Mouse (Mus musculus) hindbrain, embryonic 13.5 days (tissue): ENCODE measurements around the gene Colgalt2. TPM values are rescaled to one million over a fixed set of nuclear protein-coding genes. Genes with fewer than 3 reads are reported as not detected.
"Not testable (repeated sequence)": the region's sequence is repeated elsewhere in the genome, so short reads cannot be mapped to it uniquely, and the experiment has no call there.

Source experiments
- ATAC-seq: fragments of 200-750 bp; cut with Nextera tagmentation; 2 replicates; pipeline ENCODE4 v1.8.0; 2017; ENCODE audit warnings: moderate TSS enrichment; ENCODE audit not compliant: low FRiP score
- H3K27ac ChIP-seq: fragments of 300-500 bp; sonication (generic); 2 replicates; pipeline ENCODE4 v1.5.1; 2015; ENCODE audit warnings: inconsistent platforms, mild to moderate bottlenecking, moderate library complexity
- H3K27me3 ChIP-seq: fragments of 300-500 bp; sonication (generic); 2 replicates; pipeline ENCODE4 v1.6.1; 2015; ENCODE audit warnings: mild to moderate bottlenecking, inconsistent platforms
- H3K36me3 ChIP-seq: fragments of 300-500 bp; sonication (generic); 2 replicates; pipeline ENCODE4 v1.6.1; 2015; ENCODE audit warnings: mild to moderate bottlenecking, inconsistent platforms
- H3K4me1 ChIP-seq: fragments of 300-500 bp; sonication (generic); replicated peaks from 2 replicates; pipeline ENCODE4 v1.6.1; 2015; ENCODE audit warnings: inconsistent platforms
- H3K4me2 ChIP-seq: fragments of 300-500 bp; sonication (generic); 2 replicates; pipeline ENCODE4 v1.6.1; 2015; ENCODE audit warnings: inconsistent platforms, mild to moderate bottlenecking, moderate library complexity
- H3K4me3 ChIP-seq: fragments of 300-500 bp; sonication (generic); 2 replicates; pipeline ENCODE4 v1.5.1; 2015; ENCODE audit warnings: mild to moderate bottlenecking, inconsistent platforms
- H3K9ac ChIP-seq: fragments of 300-500 bp; sonication (generic); 2 replicates; pipeline ENCODE4 v1.6.1; 2015; ENCODE audit warnings: mild to moderate bottlenecking, inconsistent platforms
- H3K9me3 ChIP-seq: fragments of 300-500 bp; sonication (generic); 2 replicates; pipeline ENCODE4 v1.6.1; 2016; ENCODE audit warnings: inconsistent platforms
- WGBS: fragments of 180-500 bp; shearing (Covaris S2); methylation state at CpG from one replicate; pipeline ENCODE4 v1.1.7; 2015; 5-methylcytosine and 5-hydroxymethylcytosine counted together
- polyA plus RNA-seq: library from polyadenylated mRNA; unstranded; fragments of >200 nt; fragmentation: Nextera tagmentation; extraction: Ambion mirVana; gene quantifications from 2 replicates; pipeline ENCODE4 v1.2.1, GENCODE M21; 2015

Colgalt2 gene
- polyA plus RNA-seq, 1 experiment from 2014 or later: 2.5 TPM

GRCm38 (mm10) chr1:152427912-152428581, 28.4 kb downstream of the Colgalt2 start:
- H3K27ac ChIP-seq: no peak overlapping the region
- no peaks in the 10 kb centered on the region for H3K27me3 ChIP-seq
- no peak for ATAC-seq
- H3K9ac ChIP-seq: no peak overlapping the region
- H3K4me2 ChIP-seq: no peak overlapping the region
- 81% methylated on average over 12 of the region's 12 CpGs for WGBS
- H3K4me3 ChIP-seq: no peak overlapping the region
- no peaks in the 10 kb centered on the region for H3K4me1 ChIP-seq
- H3K36me3 ChIP-seq: no peaks in the 10 kb centered on the region
- H3K9me3 ChIP-seq: no peaks in the 10 kb centered on the region

DNA sequence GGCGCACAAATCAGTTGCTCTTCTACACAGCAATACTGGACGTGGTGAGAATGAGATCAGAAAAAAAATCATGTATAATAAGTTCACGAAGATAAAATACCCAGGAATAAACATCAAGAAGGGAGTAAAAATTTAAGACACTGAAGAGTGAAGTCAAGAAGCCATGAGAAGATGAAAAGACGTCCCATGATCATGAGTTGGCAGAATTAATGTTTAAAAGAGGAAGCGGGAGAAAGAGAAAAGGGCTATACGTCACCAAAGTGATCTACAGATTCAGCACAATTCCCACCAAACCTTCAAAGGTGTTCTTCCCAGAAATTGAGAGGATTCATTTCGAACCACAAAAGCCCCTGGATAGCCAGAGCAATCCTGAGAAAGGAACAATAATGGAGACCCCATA, 30.2 kb downstream of the Colgalt2 start:
- WGBS: 90% methylated on average over 7 of the region's 7 CpGs
- Histone ChIP-seq H3K27me3 (no peaks in the 10 kb centered on the region), H3K4me2 (no peak overlapping the region), H3K4me3 (no peak overlapping the region), H3K4me1 (no peaks in the 10 kb centered on the region), H3K9ac (no peak overlapping the region), H3K36me3 (no peaks in the 10 kb centered on the region), H3K27ac (no peak overlapping the region), H3K9me3 (no peaks in the 10 kb centered on the region)
- no peak for ATAC-seq

- WGBS: 85% methylated on average over 4 of the region's 4 CpGs
- Histone ChIP-seq H3K36me3 (no peaks in the 10 kb centered on the region), H3K9me3 (no peaks in the 10 kb centered on the region), H3K9ac (no peak overlapping the region), H3K4me1 (no peaks in the 10 kb centered on the region), H3K4me2 (no peak overlapping the region), H3K4me3 (no peak overlapping the region), H3K27me3 (no peaks in the 10 kb centered on the region), H3K27ac (no peak overlapping the region)
- ATAC-seq: no peak
These were observed 34.5 kb downstream of the Colgalt2 start for GRCm38 (mm10) chr1:152434166-152434565.

DNA sequence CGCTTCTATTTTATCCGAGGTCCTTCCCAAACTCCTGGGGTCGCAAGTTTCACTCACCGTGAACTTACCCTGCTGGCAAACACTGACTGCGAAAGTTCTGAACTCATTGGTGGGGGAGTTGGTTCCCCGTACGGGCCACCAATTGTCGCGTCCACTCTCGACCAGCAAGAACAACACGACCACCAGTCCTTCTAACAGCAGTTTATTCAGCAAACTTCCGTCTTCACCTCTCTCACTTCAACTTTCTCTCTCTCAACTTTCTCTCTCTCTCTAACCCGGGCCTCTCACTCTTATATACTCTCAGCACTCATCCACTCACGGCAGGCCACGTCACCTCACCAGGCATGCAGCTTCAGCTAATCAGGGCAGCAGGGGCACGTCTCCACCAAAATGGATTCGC, 37.9 kb downstream of the Colgalt2 start:
- H3K4me3 ChIP-seq, ATAC-seq, H3K9me3 ChIP-seq, H3K4me2 ChIP-seq, H3K27ac ChIP-seq, H3K27me3 ChIP-seq, H3K9ac ChIP-seq, H3K4me1 ChIP-seq, H3K36me3 ChIP-seq: not testable (repeated sequence)
- 84% methylated on average over 17 of the region's 17 CpGs for WGBS

DNA sequence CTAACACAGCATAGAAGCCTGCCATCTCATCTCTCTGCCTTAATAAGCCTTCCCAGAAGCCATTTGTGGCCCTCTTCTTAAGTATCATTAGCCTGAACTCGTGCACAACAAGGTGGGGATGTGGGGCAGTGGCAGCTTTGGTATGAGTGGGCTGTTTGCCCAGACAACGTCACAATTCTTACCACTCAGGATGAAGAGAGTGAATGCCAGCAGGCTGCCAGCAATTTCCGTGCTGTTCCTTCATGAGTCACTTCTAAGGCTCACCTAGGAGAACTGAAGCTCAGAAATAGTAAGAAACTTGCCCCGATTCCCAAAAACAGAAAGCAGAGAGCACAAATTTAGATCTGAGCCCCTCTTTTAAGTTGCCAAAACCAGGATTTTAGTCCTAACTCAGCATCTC, 39.8 kb downstream of the Colgalt2 start:
- H3K4me1 ChIP-seq: no peaks in the 10 kb centered on the region
- H3K36me3 ChIP-seq: no peaks in the 10 kb centered on the region
- no peak for ATAC-seq
- WGBS: 72% methylated on average over 4 of the region's 4 CpGs
- no peaks in the 10 kb centered on the region for H3K9me3 ChIP-seq
- H3K4me3 ChIP-seq: no peak overlapping the region
- H3K9ac ChIP-seq: no peak overlapping the region
- H3K27ac ChIP-seq: no peak overlapping the region
- H3K27me3 ChIP-seq: no peaks in the 10 kb centered on the region
- H3K4me2 ChIP-seq: no peak overlapping the region

GRCm38 (mm10) chr1:152439874-152440273, 40.2 kb downstream of the Colgalt2 start:
- Histone ChIP-seq H3K27ac (no peak overlapping the region), H3K27me3 (no peaks in the 10 kb centered on the region), H3K9me3 (no peaks in the 10 kb centered on the region), H3K4me3 (no peak overlapping the region), H3K9ac (no peak overlapping the region), H3K4me1 (no peaks in the 10 kb centered on the region), H3K36me3 (no peaks in the 10 kb centered on the region), H3K4me2 (no peak overlapping the region)
- 80% methylated on average over 10 of the region's 10 CpGs for WGBS
- no peak for ATAC-seq

GRCm38 (mm10) chr1:152444630-152445029, 45.0 kb downstream of the Colgalt2 start:
- Histone ChIP-seq H3K9me3 (no peaks in the 10 kb centered on the region), H3K4me3 (no peak overlapping the region), H3K4me1 (no peaks in the 10 kb centered on the region), H3K27me3 (no peaks in the 10 kb centered on the region), H3K36me3 (no peaks in the 10 kb centered on the region), H3K27ac (no peak overlapping the region), H3K4me2 (no peak overlapping the region), H3K9ac (no peak overlapping the region)
- no peak for ATAC-seq
- 86% methylated on average over 7 of the region's 7 CpGs for WGBS

DNA sequence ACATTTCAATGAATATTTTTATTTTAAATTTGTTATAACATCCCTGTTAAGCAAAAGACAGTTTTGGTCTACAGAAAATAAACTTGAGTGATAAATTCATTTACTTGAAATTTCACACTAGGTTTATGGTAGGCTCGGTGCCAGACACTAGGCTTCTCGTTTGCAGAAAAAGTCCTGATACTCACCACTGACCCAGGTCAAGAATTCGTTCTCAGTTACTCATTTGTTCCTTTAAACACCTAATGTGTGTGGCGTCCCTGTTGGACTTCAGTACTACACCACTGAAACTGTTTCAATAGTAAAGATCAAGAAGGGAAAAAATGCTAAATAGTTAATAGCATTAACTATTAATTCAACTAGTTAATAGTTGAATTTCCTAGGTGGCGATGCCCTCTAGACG, 46.3 kb downstream of the Colgalt2 start:
- no peaks in the 10 kb centered on the region for H3K36me3 ChIP-seq
- no peak overlapping the region for H3K4me2 ChIP-seq
- H3K9ac ChIP-seq: no peak overlapping the region
- no peak overlapping the region for H3K27ac ChIP-seq
- no peaks in the 10 kb centered on the region for H3K4me1 ChIP-seq
- no peak for ATAC-seq
- H3K27me3 ChIP-seq: no peaks in the 10 kb centered on the region
- H3K9me3 ChIP-seq: no peaks in the 10 kb centered on the region
- H3K4me3 ChIP-seq: no peak overlapping the region
- 87% methylated on average over 6 of the region's 6 CpGs for WGBS

DNA sequence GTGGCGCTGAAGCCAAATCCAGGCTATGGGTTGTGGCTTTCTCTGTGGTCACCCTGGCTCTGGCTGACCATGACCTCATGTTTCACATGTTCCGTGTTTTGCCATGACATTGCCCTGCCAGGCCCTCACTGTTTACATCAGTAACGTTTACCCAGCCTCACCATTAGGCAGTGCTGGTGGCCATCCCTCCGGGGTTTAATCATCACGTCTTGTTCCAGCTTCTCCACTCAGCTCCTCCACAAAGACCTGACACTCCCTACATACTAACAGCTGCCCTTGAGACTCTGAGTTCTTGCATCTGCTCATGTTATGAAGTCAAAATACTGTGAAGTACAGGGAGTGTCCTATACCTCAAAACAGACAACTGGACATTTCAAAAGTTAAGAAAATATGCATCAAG, 54.9 kb downstream of the Colgalt2 start:
- 71% methylated on average over 5 of the region's 5 CpGs for WGBS
- Histone ChIP-seq H3K4me2 (no peak overlapping the region), H3K9ac (no peak overlapping the region), H3K27me3 (peaks cover 3% of the 10 kb centered on the region; the same call in 1 of the 2 replicates), H3K4me3 (no peak overlapping the region), H3K9me3 (no peaks in the 10 kb centered on the region), H3K36me3 (no peaks in the 10 kb centered on the region), H3K4me1 (peaks cover 17% of the 10 kb centered on the region), H3K27ac (peak overlapping the region; percentile 41; the same call in 1 of the 2 replicates)
- ATAC-seq: no peak

DNA sequence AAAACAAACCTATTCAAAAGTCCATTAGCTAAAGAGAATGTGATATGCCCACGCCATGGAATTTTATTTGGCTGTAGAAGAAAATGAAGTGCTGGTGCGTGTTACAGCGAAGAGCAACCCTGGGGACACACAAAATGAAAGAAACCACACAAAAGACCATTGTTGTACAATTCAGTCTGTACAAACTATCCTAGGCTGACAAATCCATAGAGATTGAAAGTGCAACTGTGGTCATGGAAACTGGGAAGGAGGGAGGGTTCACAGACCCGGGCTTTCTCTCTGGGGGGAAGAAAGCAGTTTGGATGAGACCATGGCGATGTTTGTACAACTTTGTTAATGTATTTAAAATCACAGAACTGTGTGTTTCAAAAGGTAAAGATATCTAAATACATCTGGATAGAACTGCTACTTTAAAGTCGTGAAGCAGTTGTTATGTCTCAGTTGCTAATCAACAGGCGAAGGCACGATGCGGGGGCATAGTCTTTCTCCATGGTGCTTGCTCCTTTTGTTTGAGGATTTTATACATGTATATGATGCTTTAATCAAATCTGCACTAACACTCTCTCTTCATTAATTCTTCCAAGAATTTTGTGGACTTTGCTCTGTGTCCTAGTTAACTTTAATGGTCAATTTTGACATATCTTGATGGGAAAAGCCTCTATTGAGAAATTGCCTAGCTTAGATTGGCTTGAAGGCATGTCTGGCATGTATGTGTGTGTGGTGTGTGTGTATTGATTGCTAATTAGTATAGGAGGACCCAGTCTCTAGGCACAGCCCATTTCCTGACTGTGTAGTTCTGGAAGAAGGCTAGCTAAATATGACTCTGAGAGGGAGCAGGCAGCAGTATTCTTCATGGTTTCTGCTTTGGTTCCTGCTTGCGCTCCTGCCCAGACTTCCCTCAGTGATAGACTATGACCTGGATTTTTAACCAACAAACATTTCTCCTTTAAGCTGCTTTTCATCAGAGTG, 55.9 kb downstream of the Colgalt2 start:
- peak; percentile 84 for ATAC-seq
- Histone ChIP-seq H3K27ac (peak overlapping the region; percentile 42), H3K9ac (no peak overlapping the region), H3K36me3 (no peaks in the 10 kb centered on the region), H3K4me1 (peaks cover 17% of the 10 kb centered on the region), H3K4me2 (peak overlapping the region; percentile 6; the same call in 1 of the 2 replicates), H3K27me3 (peaks cover 3% of the 10 kb centered on the region; the same call in 1 of the 2 replicates), H3K4me3 (no peak overlapping the region), H3K9me3 (no peaks in the 10 kb centered on the region)
- 37% methylated on average over 10 of the region's 10 CpGs for WGBS

DNA sequence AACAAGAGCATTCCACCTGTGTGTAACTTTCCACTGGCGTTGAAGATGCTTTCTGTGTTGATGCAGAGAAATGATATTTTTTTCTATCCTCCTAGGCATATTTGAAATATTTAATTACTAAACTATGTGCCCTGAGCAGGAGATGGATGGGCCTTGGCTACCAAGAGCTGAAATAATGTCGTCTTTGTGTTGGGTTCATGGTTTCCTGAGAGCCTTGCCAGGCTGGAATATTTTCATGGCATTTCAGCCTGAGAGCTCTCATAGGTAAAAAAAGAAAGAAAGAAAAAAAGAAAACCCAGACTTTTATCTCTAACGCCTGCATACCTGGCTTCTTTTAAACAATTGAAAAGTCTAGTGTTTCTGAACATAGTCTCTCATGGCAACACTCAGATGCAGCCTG, 56.6 kb downstream of the Colgalt2 start:
- no peak overlapping the region for H3K4me2 ChIP-seq
- H3K36me3 ChIP-seq: no peaks in the 10 kb centered on the region
- H3K4me1 ChIP-seq: peaks cover 17% of the 10 kb centered on the region
- no peak for ATAC-seq
- peaks cover 3% of the 10 kb centered on the region; the same call in 1 of the 2 replicates for H3K27me3 ChIP-seq
- no peaks in the 10 kb centered on the region for H3K9me3 ChIP-seq
- H3K4me3 ChIP-seq: no peak overlapping the region
- H3K9ac ChIP-seq: no peak overlapping the region
- 70% methylated on average over 3 of the region's 3 CpGs for WGBS
- H3K27ac ChIP-seq: peak overlapping the region; percentile 42

GRCm38 (mm10) chr1:152457596-152457995, 58.0 kb downstream of the Colgalt2 start:
- WGBS: 54% methylated on average over 5 of the region's 5 CpGs
- Histone ChIP-seq H3K27ac (no peak overlapping the region), H3K9me3 (no peaks in the 10 kb centered on the region), H3K36me3 (no peaks in the 10 kb centered on the region), H3K4me3 (no peak overlapping the region), H3K27me3 (peaks cover 3% of the 10 kb centered on the region; the same call in 1 of the 2 replicates), H3K9ac (no peak overlapping the region), H3K4me1 (peaks cover 21% of the 10 kb centered on the region), H3K4me2 (no peak overlapping the region)
- ATAC-seq: no peak
